Mouse (Mus musculus): ENCODE measurements around the gene Rnls.
A peak's percentile ranks its signal among the peaks of the same experiment; 100 is the strongest.
"Not testable (repeated sequence)": the region's sequence is repeated elsewhere in the genome, so short reads cannot be mapped to it uniquely, and the experiment has no call there.

Gene Rnls

DNA sequence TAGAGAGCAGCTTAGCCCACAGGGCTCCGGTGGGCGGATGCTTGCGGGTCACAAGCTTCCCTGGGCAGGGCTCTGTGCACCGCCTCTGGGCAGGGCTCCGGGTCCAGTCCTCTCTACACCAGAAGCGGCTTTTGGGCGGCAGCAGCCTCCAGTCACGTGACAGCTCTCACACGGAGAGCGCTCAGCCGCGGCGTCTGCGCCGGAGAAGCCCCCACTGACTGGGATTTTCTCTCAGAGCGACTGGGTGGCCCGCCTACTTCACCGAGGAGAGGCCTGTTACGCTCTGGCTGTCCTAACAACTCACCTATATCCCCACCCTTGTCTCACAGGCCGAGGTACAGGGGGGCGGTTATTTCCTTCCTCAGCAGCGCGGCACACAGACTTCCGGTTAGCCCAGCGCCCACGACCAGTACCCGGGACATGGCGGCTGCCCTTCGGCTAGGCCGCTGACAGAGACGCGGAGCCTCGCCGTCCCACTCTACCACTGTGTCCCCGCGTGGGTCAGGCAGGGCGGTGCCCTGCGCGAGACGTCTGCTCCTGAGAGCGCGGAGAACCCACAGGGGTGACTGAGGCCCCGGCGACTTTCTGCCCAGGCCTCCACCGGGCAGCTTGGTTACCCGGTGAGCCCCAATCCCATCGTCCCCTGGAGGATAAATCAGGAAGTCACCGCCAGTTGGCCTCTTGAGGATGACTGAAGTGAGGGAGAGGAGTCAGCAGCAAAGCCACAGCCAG lies at the start of gene Rnls:
Rnls (minus strand) TSS at position 645 of the 732 bp plus-strand sequence.
- DNase-seq (ENCODE audit: low read depth), result peak; percentile 80

DNA sequence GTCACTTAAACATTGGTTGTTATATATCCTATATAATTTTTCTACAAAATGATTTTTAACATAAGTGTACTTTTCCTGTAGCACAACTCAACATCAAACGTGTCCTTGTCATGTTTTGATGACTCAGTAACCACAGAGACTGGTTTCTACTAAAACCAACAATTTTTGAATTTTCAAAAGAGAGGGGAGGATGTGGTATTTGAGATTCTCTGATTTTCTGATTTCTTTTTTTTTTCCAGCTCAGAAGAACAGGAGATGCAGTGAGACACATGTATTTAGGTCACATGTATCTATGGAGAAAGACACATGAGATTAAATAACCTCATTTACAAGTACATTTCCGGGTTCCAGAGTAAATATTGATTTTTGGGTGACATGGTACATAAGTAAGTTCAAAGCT lies 37.4 kb upstream of the Rnls start:
- DNase-seq (ENCODE audit: low read depth), result no peak

GRCm38 (mm10) chr19:33419368-33419767 lies 27.3 kb upstream of the Rnls start:
- not testable (repeated sequence) for DNase-seq (ENCODE audit: low read depth)

DNA sequence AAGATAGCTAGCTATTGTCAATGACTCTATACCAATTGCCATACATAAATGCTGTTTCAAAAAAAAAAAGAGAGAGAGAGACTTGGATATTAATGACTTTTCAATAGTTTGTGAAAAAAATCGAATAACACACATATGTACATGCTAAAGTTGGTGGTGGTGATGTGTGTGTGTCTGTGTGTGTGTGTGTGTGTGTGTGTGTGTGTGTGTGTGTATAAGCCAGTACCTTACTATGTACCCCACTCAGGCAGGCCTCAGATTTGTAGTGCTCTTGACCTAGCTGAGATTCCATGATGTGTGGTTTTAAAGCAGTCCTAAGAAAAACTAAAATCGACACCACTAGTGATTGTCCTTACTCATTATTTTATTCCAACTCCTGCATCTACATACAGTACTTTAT lies 11.3 kb downstream of the Rnls start:
- DNase-seq (ENCODE audit: low read depth), result no peak

DNA sequence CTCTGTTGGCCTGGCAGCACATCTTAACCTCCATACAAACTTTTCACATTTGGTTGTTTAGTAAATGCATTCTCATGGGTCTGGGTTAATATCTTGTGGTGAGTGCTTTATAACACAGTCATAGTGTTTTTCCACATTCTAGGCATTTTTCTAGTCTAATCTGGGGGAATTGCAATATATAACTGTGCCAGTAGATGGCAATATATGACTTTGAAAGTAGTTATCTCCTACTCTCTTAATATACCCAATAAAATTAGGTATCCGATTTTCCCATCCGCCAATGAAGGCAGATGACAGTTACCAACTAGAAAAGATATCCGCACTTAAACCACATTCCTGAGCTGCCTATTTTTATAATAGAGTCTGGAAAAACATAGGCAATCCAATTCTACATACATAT lies 11.7 kb downstream of the Rnls start:
- DNase-seq (ENCODE audit: low read depth), result peak; percentile 36

DNA sequence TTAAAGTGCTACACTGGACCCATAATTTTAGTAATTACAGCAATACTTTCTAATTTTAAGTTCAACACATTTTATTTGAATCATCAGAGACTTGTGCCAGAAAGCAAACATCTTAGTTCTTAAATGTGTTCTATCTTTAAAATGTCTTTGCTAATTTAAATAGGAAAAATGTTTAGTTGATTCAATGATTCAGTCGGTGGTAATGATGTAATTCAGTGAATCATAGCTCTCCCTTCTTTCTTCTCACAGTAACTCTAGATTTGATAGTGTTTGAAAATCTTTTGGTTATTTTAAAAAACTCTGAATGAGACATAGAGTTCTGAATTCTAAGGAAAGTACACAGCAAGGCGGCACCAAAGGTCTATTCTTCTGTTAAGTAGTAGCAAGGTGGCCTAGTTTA lies 23.3 kb downstream of the Rnls start:
- DNase-seq (ENCODE audit: low read depth), result no peak

GRCm38 (mm10) chr19:33366661-33367060 lies 25.4 kb downstream of the Rnls start:
- peak; percentile 19 for DNase-seq (ENCODE audit: low read depth)

GRCm38 (mm10) chr19:33357019-33357418 lies 35.1 kb downstream of the Rnls start:
- DNase-seq (ENCODE audit: low read depth), result no peak

DNA sequence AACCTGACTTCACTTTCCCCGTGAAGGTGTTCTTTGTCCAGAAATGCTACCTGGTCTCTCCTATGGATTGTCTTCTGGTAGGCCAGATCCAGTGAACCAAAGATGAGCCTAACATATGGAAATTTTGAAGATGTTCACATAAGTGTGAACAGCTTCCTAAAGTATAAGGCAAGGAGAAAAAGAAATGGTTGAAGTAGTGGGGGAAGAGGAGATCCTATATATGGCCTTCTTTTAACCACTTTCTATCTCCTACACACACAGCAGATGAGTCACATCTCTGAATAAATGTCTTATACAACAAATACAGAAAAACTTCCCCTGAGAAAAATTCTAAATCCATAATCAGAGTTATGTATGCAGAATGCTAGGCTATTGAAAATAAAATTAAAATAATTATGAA lies 52.0 kb downstream of the Rnls start:
- no peak for DNase-seq (ENCODE audit: low read depth)

- peak; percentile 17 for DNase-seq (ENCODE audit: low read depth)
Observed at GRCm38 (mm10) chr19:33326706-33327641, 65.1 kb downstream of the Rnls start.

DNA sequence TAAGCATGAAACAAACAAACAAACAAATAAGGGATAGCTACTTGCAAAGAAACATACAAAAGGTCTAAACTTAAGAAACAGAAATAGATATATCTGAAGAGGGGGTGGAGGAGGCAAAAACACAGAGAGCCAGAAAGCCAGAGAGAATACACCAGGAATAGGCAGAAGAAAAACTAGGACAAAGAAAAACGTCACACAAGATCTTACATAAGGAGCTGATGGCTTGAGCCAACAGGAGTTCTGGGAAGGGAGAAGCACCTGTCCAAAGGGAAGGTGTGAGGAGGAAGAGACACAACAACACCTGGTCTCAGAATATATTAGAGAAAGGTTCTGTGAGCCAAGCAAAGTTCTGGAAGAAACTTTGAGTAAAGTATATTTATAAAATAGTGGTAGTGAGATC lies 73.3 kb downstream of the Rnls start:
- no peak for DNase-seq (ENCODE audit: low read depth)

DNA sequence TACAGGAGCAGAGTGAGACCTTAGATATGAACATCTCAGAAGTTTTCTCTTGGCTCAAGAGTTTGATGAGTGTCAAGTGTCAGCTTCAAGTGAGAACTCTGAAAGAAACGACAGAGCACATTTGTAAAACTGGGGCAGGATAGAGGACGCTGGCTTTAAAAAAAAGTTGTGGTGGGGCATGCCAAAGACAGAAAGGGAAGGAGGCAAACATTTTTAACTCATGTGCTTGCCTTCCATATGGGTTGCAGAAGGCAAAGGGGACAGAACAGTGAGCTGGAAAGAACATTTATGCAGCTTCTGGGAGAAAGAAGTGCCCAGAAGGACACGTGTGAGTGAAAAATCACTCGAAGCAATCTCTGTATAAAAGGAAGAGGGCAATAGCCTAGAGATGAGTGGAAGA lies 75.0 kb downstream of the Rnls start:
- no peak for DNase-seq (ENCODE audit: low read depth)

DNA sequence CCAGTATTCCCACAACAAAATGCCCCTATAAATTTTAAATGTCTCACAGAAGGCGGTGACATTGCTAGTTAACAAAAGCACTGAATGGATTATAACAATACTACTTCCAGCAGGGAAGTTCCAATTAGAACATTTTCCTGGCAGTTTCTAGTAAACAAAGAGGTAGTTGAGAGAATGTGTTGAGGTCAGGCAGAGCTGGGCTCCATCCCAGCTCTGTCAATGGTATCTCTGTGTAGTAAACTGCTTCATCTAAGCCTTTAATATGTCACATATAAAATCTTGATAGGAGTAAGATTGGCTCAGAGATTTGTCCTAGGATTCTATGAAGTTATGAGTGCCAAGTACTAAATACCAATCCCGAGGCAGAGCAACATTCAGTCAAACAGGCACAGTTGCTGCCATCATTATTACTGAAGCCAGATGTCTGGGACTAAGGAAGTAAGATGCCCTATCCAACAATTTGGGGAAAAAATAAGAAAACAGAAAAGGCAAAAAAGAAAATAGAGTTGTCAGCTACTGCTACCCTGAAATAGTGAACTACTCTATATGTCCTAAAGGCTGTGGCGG lies 92.3 kb downstream of the Rnls start:
- no peak for DNase-seq (ENCODE audit: low read depth)

DNA sequence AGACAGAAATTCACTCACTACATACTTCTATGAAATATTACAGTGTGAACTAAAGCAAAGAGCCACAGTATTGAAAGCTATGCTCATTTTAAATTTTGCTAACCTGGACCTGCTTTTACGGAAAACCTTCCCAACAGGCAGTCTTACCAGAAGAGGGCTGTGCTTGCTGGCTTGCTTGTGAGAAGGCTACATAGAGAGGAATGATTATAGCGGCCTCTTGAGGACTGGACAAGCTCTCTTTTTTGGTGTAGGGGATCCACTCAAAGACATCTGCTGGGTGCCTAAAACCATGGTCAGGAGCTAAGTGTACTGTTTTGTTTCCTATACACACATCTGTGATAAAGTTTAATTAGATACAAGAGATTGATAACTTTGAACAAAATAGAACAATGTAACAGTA lies 95.8 kb downstream of the Rnls start:
- DNase-seq (ENCODE audit: low read depth), result no peak

- DNase-seq (ENCODE audit: low read depth), result no peak
Observed at GRCm38 (mm10) chr19:33282985-33283384, 109.1 kb downstream of the Rnls start.

DNA sequence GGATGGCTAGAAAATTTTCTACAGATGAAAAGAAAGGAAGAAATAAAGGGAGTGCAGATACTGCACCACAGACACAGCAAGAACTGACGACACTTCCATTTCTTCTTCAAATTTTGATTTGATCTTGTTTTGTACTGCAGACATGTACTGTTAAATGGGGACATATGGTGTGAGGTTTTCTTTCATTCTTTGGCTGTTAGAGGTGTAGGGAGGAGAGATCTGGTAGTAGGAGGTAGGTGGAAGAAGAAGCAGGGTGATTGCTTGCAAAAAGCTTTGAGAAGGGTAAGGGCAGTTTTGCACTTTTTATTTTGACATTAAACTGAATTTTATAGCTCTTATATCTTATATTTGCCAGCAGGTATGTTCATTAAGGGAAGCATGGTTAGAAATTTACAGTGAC lies 115.7 kb downstream of the Rnls start:
- no peak for DNase-seq (ENCODE audit: low read depth)

- peak; percentile 5 for DNase-seq (ENCODE audit: low read depth)
Observed at GRCm38 (mm10) chr19:33273676-33274075, 118.4 kb downstream of the Rnls start.

GRCm38 (mm10) chr19:33271571-33271970 lies 120.5 kb downstream of the Rnls start:
- DNase-seq (ENCODE audit: low read depth), result no peak

DNA sequence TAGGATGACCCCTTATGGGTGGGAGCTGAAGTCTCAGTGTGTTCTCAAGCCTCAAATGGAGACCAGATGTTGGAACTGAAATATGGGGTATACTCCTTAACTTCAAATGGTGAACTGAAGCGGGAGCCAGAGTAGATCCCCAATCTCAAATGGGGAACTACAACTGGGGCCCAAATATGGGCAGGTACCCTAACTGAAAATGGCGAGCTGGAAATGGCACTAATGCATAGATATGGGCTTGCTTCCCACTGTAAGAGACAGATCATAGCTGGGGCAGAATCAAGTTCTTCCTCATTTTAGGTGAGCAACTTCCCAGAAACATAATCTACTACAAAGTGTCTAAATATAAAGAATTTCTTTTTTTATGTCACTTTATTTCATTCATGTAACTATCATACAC lies 121.9 kb downstream of the Rnls start:
- DNase-seq (ENCODE audit: low read depth), result no peak

DNA sequence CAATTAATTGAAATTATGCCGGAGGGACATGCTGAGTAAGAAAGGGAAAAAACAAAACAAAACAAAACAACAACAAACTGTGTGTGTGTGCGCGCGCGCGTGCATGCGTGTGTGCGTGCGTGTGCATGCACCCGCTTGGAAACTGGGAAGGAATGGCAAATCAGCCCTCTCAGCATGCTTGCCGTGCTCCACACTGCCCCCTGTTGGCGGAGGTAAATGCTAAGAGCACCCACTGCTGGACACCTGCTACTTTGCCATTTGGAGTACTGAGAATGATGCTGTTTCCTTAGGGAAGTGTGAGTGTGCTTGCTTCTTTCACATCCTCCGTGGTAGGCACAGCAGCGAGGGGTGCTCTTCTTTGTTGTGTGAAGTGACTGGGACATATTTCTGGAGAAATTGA lies 124.1 kb downstream of the Rnls start:
- DNase-seq (ENCODE audit: low read depth), result no peak

DNA sequence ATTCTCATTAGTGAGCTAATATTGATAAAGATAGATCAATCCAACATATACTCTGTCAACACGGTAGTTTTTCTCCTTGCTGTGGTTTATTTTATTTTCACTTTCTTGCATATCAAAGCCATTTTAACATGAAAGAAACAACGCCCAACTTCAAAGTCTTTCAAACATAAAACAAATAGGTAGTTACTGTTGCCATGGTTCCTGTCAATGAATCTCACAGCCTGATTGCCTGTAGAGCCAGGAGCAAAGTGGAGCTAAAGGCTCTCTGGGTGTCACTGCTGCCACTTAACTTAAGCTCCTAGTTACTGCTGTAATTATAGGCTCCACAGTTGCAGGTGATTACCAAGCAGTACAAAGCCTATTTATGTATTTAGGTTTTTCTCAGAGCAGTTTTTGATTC lies 126.8 kb downstream of the Rnls start:
- no peak for DNase-seq (ENCODE audit: low read depth)

GRCm38 (mm10) chr19:33264224-33264993 lies 127.7 kb downstream of the Rnls start:
- DNase-seq (ENCODE audit: low read depth), result no peak

Data from fibroblast of lung, adult 2 months (primary cell).